Mouse (Mus musculus): Measurements from ENCODE around the gene Prss12.

GRCm38 (mm10) chr3:123503943-123504342, 57.2 kb downstream of the Prss12 start:
- TF ChIP-seq CTCF (IDR thresholded peaks at IDR 0.05; ENCODE audit: low read depth), result no peak
- no peak for TF ChIP-seq EP300 (optimal IDR thresholded peaks at IDR 0.05)
